ENCODE assay signal across 8 mouse cellular contexts in the genomic region with DNA sequence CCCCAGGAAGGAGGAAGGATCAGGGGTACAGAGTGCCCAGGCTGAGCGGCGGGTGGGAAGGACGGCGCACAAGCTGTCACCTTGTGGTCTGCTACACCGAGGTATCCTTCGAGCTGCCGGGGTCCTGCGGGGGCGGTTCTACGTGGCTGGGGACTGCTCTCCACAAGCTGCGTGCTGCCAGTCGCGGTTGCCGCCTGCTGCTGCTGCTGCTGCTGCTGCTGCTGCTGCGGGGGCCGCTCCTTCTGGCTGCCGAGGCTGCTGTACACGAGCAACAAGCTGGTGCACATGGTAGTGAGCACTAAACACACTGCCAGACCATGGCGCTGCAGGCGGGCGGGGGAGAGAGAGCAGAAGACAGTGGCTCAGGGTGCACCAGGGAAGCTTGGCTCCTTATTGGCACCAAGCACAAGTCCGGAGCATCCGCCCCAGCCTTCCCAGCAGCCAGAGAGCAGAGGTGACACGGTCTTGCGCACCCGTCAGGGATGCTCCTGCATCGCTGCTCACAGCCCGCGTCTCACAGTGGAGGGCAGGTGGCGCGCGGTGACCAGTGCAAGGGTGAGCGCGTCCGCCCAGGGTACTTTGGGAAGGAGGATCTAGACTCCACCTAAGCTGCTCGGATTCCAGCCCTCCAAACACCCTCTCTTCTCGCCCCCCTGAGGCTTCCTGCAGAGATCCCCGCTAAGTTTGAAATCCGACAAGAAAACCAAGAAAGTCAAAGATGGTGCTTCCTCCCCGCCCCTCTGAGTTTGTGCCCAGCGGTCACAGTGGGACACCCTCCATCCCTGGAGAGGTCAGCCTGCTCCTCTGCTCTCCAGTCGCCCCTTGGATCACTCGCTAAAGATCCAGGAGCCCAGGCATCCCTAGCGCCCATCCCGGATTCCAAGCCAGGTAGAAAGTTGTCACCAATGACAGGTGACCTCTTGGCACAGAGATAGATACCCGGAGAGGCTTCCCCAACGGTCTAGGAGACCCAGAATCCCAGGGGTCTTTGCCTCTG. TPM values are rescaled to one million over a fixed set of nuclear protein-coding genes. Genes with fewer than 3 reads are reported as not detected.
A peak's percentile ranks its signal among the peaks of the same experiment; 100 is the strongest.
DNase-seq lines count a peak whose midpoint lies in the region; ATAC-seq and TF ChIP-seq lines count a peak whose summit lies in the region.

No protein-coding gene starts in this region.

- no peak overlapping the region for H3K9ac ChIP-seq in heart, postnatal 0 days (replicated peaks; ENCODE audit: low read depth, low read length)
- H3K9ac ChIP-seq in forebrain, postnatal 0 days: peak overlapping the region; percentile 65

- intact Hi-C loops in heart, postnatal 25 days (cut with DNase I): no loop called here

- WGBS in heart, postnatal 0 days: 1% methylated on average over 46 of the region's 47 CpGs
- WGBS in forebrain, postnatal 0 days: 1% methylated on average over 47 of the region's 47 CpGs
- 3% methylated on average over 47 of the region's 47 CpGs for WGBS in small intestine, adult 2 months

- no peak for TF ChIP-seq CTCF in heart, postnatal 0 days (IDR thresholded peaks at IDR 0.05; ENCODE audit: low read depth)
- 0 out of 2 replicates have a peak, but pooled peaks have one; percentile 18 for TF ChIP-seq CTCF in forebrain, postnatal 0 days (IDR thresholded peaks at IDR 0.05; ENCODE audit: low read depth)
- no peak for TF ChIP-seq CTCF in small intestine, adult 2 months (IDR thresholded peaks at IDR 0.05; ENCODE audit: extremely low read depth, insufficient read length, insufficient replicate concordance, low read depth, low read length)

- ATAC-seq in heart, postnatal 0 days (ENCODE audit: insufficient read depth, low read depth): no peak
- peak; percentile 84 for ATAC-seq in forebrain, postnatal 0 days
- ATAC-seq in megakaryocyte, adult 5-6 weeks (ENCODE audit: poor library complexity, severe bottlenecking): peak; percentile 34

- DNase-seq in heart, postnatal 0 days (ENCODE audit: low spot score): no peak
- DNase-seq in heart, postnatal 25 days (ENCODE audit: low spot score): no peak
- peak; percentile 11 for DNase-seq in cerebellum, adult 11 months
- DNase-seq in forebrain, postnatal 0 days: peak; percentile 69
- peak; percentile 65 to 73 for DNase-seq in layer of hippocampus, postnatal 10 days (ENCODE audit: low spot score in 2 of 2)
- DNase-seq in adrenal gland, adult (ENCODE audit: inconsistent age in 2 of 2, low spot score in 1 of 2): no peak

- H3K27ac ChIP-seq in heart, postnatal 0 days (ENCODE audit: low read depth): no peak overlapping the region
- H3K27ac ChIP-seq in forebrain, postnatal 0 days (ENCODE audit: low read depth, low read length): peak overlapping the region; percentile 60
- H3K27ac ChIP-seq in small intestine, adult 2 months (ENCODE audit: insufficient read depth, low read depth, low read length): no peak overlapping the region

- peak overlapping the region; percentile 14 for H3K4me3 ChIP-seq in heart, postnatal 0 days (ENCODE audit: low read depth, low read length)
- peak overlapping the region; percentile 63 for H3K4me3 ChIP-seq in forebrain, postnatal 0 days (ENCODE audit: low read depth, low read length)
- H3K4me3 ChIP-seq in small intestine, adult 2 months (ENCODE audit: low read depth, low read length): peak overlapping the region; percentile 8; the same call in 1 of the 2 replicates

- H3K4me1 ChIP-seq in heart, postnatal 0 days (ENCODE audit: control insufficient read depth, insufficient read depth): 0 out of 2 replicates have a peak, but pooled peaks cover 8% of the 10 kb centered on the region
- H3K4me1 ChIP-seq in forebrain, postnatal 0 days (ENCODE audit: insufficient read depth): peaks cover 6% of the 10 kb centered on the region
- H3K4me1 ChIP-seq in small intestine, adult 2 months (ENCODE audit: control insufficient read depth, insufficient read depth, insufficient read length, low read length): no peaks in the 10 kb centered on the region; the same call in 1 of the 2 replicates

- H3K4me2 ChIP-seq in heart, postnatal 0 days (ENCODE audit: low read depth, low read length): peak overlapping the region; percentile 46
- peak overlapping the region; percentile 79 for H3K4me2 ChIP-seq in forebrain, postnatal 0 days (ENCODE audit: low read depth)

- no peaks in the 10 kb centered on the region for H3K9me3 ChIP-seq in heart, postnatal 0 days (replicated peaks; ENCODE audit: control insufficient read depth, low read length)
- H3K9me3 ChIP-seq in forebrain, postnatal 0 days (ENCODE audit: low read length): no peaks in the 10 kb centered on the region

- TF ChIP-seq POLR2A in small intestine, adult 2 months (IDR thresholded peaks at IDR 0.05; ENCODE audit: low read depth, low read length): no peak

- no peaks in the 10 kb centered on the region for H3K36me3 ChIP-seq in heart, postnatal 0 days (replicated peaks; ENCODE audit: control insufficient read depth, insufficient read depth, low read length)
- no peaks in the 10 kb centered on the region for H3K36me3 ChIP-seq in forebrain, postnatal 0 days (ENCODE audit: insufficient read depth)
- no peaks in the 10 kb centered on the region for H3K36me3 ChIP-seq in small intestine, adult 2 months (ENCODE audit: control insufficient read depth, insufficient read depth, low read length)

- peaks cover 43% of the 10 kb centered on the region for H3K27me3 ChIP-seq in heart, postnatal 0 days (ENCODE audit: control insufficient read depth, insufficient read depth, low read length)
- H3K27me3 ChIP-seq in forebrain, postnatal 0 days (ENCODE audit: insufficient read depth, low read length): no peaks in the 10 kb centered on the region
- peaks cover 4% of the 10 kb centered on the region; the same call in 1 of the 2 replicates for H3K27me3 ChIP-seq in small intestine, adult 2 months (ENCODE audit: control insufficient read depth, insufficient read depth, low read length)

- TF ChIP-seq EP300 in heart, postnatal 0 days (IDR thresholded peaks at IDR 0.05; ENCODE audit: low read depth): no peak

RNA-seq across cellular contexts. Expression of a gene that starts 0.8 kb away (rescaled TPM):
- not detected in 2 replicates for total RNA-seq in heart, postnatal 0 days (2014; rRNA removed; ENCODE audit: low replicate concordance)
- polyA plus RNA-seq in heart, postnatal 0 days (2015; fragmentation: Nextera tagmentation; extraction: Ambion mirVana): 0.03 and 0.07 TPM in 2 replicates
- total RNA-seq in heart, postnatal 25 days (2021): not detected
- 23.9 and 26.8 TPM in 2 replicates for total RNA-seq in forebrain, postnatal 0 days (2014; rRNA removed)
- 23.4 and 38.3 TPM in 2 replicates for polyA plus RNA-seq in forebrain, postnatal 0 days (2015; fragmentation: Nextera tagmentation; extraction: Ambion mirVana)
- 100 to 1,000 TPM; 147 to 149 TPM for total RNA-seq in layer of hippocampus, postnatal 10 days (2021)
- total RNA-seq in megakaryocyte, adult 5-6 weeks (2015): 0.09 TPM in 1 of 2 replicates, not detected in the other
- 0.07 and 0.12 TPM in 2 replicates for total RNA-seq in megakaryocyte, adult 5-6 weeks (2017)
- 0.14 and 0.28 TPM in 2 replicates for polyA plus RNA-seq in small intestine, adult 2 months (2012; rRNA removed)

Comparison
In these comparisons a context has a peak if more than half of its experiments do, and no peak if none do; other contexts are left out.
1. DNase-seq: peak in cerebellum, adult 11 months (single experiment), forebrain, postnatal 0 days (single experiment) and layer of hippocampus, postnatal 10 days (2 of 2); none in heart, postnatal 0 days (single experiment), heart, postnatal 25 days (single experiment) and adrenal gland, adult (0 of 2).
2. H3K4me3 ChIP-seq: peak in every context shown above with its lines; median percentile 63 in forebrain, postnatal 0 days; 14 in heart, postnatal 0 days; 8 in small intestine, adult 2 months.
3. RNA of a gene that starts 0.8 kb away (total RNA-seq): 147 to 149 TPM in layer of hippocampus, postnatal 10 days and 23.9 to 26.8 TPM in forebrain, postnatal 0 days; 0.07 to 0.12 TPM in megakaryocyte, adult 5-6 weeks, not detected in heart, postnatal 0 days and not detected in heart, postnatal 25 days; every median in the first group is over 10 times any median in the second.